Mouse (Mus musculus): Measurements from ENCODE around the gene Arhgap31. TPM values are rescaled to one million over a fixed set of nuclear protein-coding genes. Genes with fewer than 3 reads are reported as not detected.

Gene Arhgap31
- polyA plus RNA-seq, 1 experiment from 2014 or later = 19.9 TPM

- Histone ChIP-seq H3K4me3 (no peak overlapping the region), H3K4me1 (no peaks in the 10 kb centered on the region), H3K4me2 (no peak overlapping the region), H3K36me3 (no peaks in the 10 kb centered on the region), H3K27ac (no peak overlapping the region), H3K9ac (no peak overlapping the region), H3K9me3 (no peaks in the 10 kb centered on the region), H3K27me3 (peaks cover 32% of the 10 kb centered on the region)
- WGBS = 79% methylated on average over 3 of the region's 3 CpGs
- ATAC-seq (ENCODE audit: borderline replicate concordance, extremely low read depth, low FRiP score, low TSS enrichment) = no peak
Measured at GRCm38 (mm10) chr16:38555988-38556387, 157.1 kb downstream of the Arhgap31 start.

- Histone ChIP-seq H3K9ac (peak within 1 kb of the TSS; percentile 76), H3K4me1 (peaks cover 11% of the 10 kb centered on the region), H3K27ac (no peak within 1 kb of the TSS), H3K9me3 (no peaks in the 10 kb centered on the region), H3K27me3 (peaks cover 13% of the 10 kb centered on the region; the same call in 1 of the 2 replicates), H3K4me3 (peak within 1 kb of the TSS; percentile 77), H3K4me2 (peak within 1 kb of the TSS; percentile 85), H3K36me3 (peaks cover 22% of the 10 kb centered on the region)
- peak; percentile 92 for ATAC-seq (ENCODE audit: borderline replicate concordance, extremely low read depth, low FRiP score, low TSS enrichment)
- WGBS = 2% methylated on average over 54 of the region's 54 CpGs
Measured at GRCm38 (mm10) chr16:38549479-38550396, 163.3 kb downstream of the Arhgap31 start, which contains the start of gene Poglut1. Gene Poglut1, minus strand, starts transcription at chr16:38550258.

Other genes with a start within 250 kb of the Arhgap31 start
- gene Timmdc1, start 190.6 kb downstream of the Arhgap31 start, polyA plus RNA-seq (2015; fragmentation: Nextera tagmentation; extraction: Ambion mirVana) = 23.4 and 23.5 TPM in 2 replicates
- gene Poglut1, start 163.0 kb downstream of the Arhgap31 start, polyA plus RNA-seq (2015; fragmentation: Nextera tagmentation; extraction: Ambion mirVana) = 53.6 and 56.5 TPM in 2 replicates
- 101 and 119 TPM in 2 replicates for gene Tmem39a, start 154.6 kb downstream of the Arhgap31 start, polyA plus RNA-seq (2015; fragmentation: Nextera tagmentation; extraction: Ambion mirVana)
- gene B4galt4, start 29.0 kb upstream of the Arhgap31 start, polyA plus RNA-seq (2015; fragmentation: Nextera tagmentation; extraction: Ambion mirVana) = 37.4 TPM in 2 replicates
- gene Upk1b, start 87.1 kb upstream of the Arhgap31 start, polyA plus RNA-seq (2015; fragmentation: Nextera tagmentation; extraction: Ambion mirVana) = 13.7 and 15.3 TPM in 2 replicates
- not detected in 2 replicates for gene 4930435E12Rik, start 115.5 kb upstream of the Arhgap31 start, polyA plus RNA-seq (2015; fragmentation: Nextera tagmentation; extraction: Ambion mirVana)
- gene Igsf11, start 179.4 kb upstream of the Arhgap31 start, polyA plus RNA-seq (2015; fragmentation: Nextera tagmentation; extraction: Ambion mirVana) = 0.11 and 0.19 TPM in 2 replicates